Mouse (Mus musculus): ENCODE results near the gene Mpzl2. TPM values are rescaled to one million over a fixed set of nuclear protein-coding genes. Genes with fewer than 3 reads are reported as not detected.
A peak's percentile ranks its signal among the peaks of the same experiment; 100 is the strongest.

The Mpzl2 gene
- polyA plus RNA-seq (2015; fragmentation: Nextera tagmentation; extraction: Ambion mirVana), result 1.3 and 1.5 TPM in 2 replicates

- H3K27ac ChIP-seq (replicated peaks), result no peak within 1 kb of the TSS
- no peak for ATAC-seq (ENCODE audit: extremely low read depth, insufficient number of reproducible peaks, low FRiP score, low TSS enrichment)
- H3K9me3 ChIP-seq, result no peaks in the 10 kb centered on the region
- H3K4me2 ChIP-seq, result no peak within 1 kb of the TSS
- H3K36me3 ChIP-seq, result no peaks in the 10 kb centered on the region
- peaks cover 92% of the 10 kb centered on the region for H3K27me3 ChIP-seq (replicated peaks)
- peak within 1 kb of the TSS; percentile 1; the same call in 1 of the 2 replicates for H3K4me3 ChIP-seq
- H3K4me1 ChIP-seq, result peaks cover 22% of the 10 kb centered on the region
- no peak within 1 kb of the TSS for H3K9ac ChIP-seq
- 54% methylated on average over 5 of the region's 5 CpGs for WGBS
These were observed at the start of gene Mpzl2 for GRCm38 (mm10) chr9:45039499-45039898. TSS of gene Mpzl2 (plus strand) at chr9:45039799.

GRCm38 (mm10) chr9:44991821-44992220 lies 47.8 kb upstream of the Mpzl2 start:
- no peak for ATAC-seq (ENCODE audit: extremely low read depth, insufficient number of reproducible peaks, low FRiP score, low TSS enrichment)
- 66% methylated on average over 2 of the region's 2 CpGs for WGBS
- Histone ChIP-seq H3K4me2 (no peak overlapping the region), H3K27me3 (replicated peaks) (peaks cover 3% of the 10 kb centered on the region; the same call in 1 of the 2 replicates), H3K4me1 (no peaks in the 10 kb centered on the region), H3K27ac (replicated peaks) (no peak overlapping the region), H3K36me3 (no peaks in the 10 kb centered on the region), H3K9me3 (no peaks in the 10 kb centered on the region), H3K9ac (no peak overlapping the region), H3K4me3 (no peak overlapping the region)

- Histone ChIP-seq H3K9me3 (no peaks in the 10 kb centered on the region), H3K27me3 (replicated peaks) (peaks cover 3% of the 10 kb centered on the region; the same call in 1 of the 2 replicates), H3K4me3 (no peak overlapping the region), H3K9ac (no peak overlapping the region), H3K4me1 (no peaks in the 10 kb centered on the region), H3K27ac (replicated peaks) (no peak overlapping the region), H3K36me3 (no peaks in the 10 kb centered on the region), H3K4me2 (no peak overlapping the region)
- no peak for ATAC-seq (ENCODE audit: extremely low read depth, insufficient number of reproducible peaks, low FRiP score, low TSS enrichment)
These were observed 47.3 kb upstream of the Mpzl2 start for GRCm38 (mm10) chr9:44992271-44992670.

- no peaks in the 10 kb centered on the region for H3K4me1 ChIP-seq
- ATAC-seq (ENCODE audit: extremely low read depth, insufficient number of reproducible peaks, low FRiP score, low TSS enrichment), result no peak
- no peak overlapping the region for H3K4me2 ChIP-seq
- H3K27me3 ChIP-seq (replicated peaks), result peaks cover 6% of the 10 kb centered on the region
- no peak overlapping the region for H3K4me3 ChIP-seq
- H3K27ac ChIP-seq (replicated peaks), result no peak overlapping the region
- WGBS, result 69% methylated on average over 2 of the region's 2 CpGs
- H3K9ac ChIP-seq, result no peak overlapping the region
- H3K36me3 ChIP-seq, result no peaks in the 10 kb centered on the region
- H3K9me3 ChIP-seq, result no peaks in the 10 kb centered on the region
These were observed 46.3 kb upstream of the Mpzl2 start for GRCm38 (mm10) chr9:44993268-44993667.

GRCm38 (mm10) chr9:44994962-44995361 lies 44.6 kb upstream of the Mpzl2 start:
- no peaks in the 10 kb centered on the region for H3K9me3 ChIP-seq
- no peaks in the 10 kb centered on the region for H3K36me3 ChIP-seq
- no peak overlapping the region for H3K9ac ChIP-seq
- 50% methylated on average over 4 of the region's 4 CpGs for WGBS
- H3K27ac ChIP-seq (replicated peaks), result no peak overlapping the region
- H3K4me3 ChIP-seq, result no peak overlapping the region
- H3K27me3 ChIP-seq (replicated peaks), result peaks cover 19% of the 10 kb centered on the region
- H3K4me1 ChIP-seq, result no peaks in the 10 kb centered on the region
- H3K4me2 ChIP-seq, result no peak overlapping the region
- no peak for ATAC-seq (ENCODE audit: extremely low read depth, insufficient number of reproducible peaks, low FRiP score, low TSS enrichment)

- Histone ChIP-seq H3K27ac (replicated peaks) (no peak overlapping the region), H3K9ac (no peak overlapping the region), H3K9me3 (no peaks in the 10 kb centered on the region), H3K4me1 (no peaks in the 10 kb centered on the region), H3K27me3 (replicated peaks) (peaks cover 21% of the 10 kb centered on the region), H3K36me3 (no peaks in the 10 kb centered on the region), H3K4me3 (no peak overlapping the region), H3K4me2 (no peak overlapping the region)
- ATAC-seq (ENCODE audit: extremely low read depth, insufficient number of reproducible peaks, low FRiP score, low TSS enrichment), result no peak
- 91% methylated on average over 7 of the region's 7 CpGs for WGBS
These were observed 43.0 kb upstream of the Mpzl2 start for GRCm38 (mm10) chr9:44996590-44996989.

GRCm38 (mm10) chr9:44998138-44998537 lies 41.5 kb upstream of the Mpzl2 start:
- Histone ChIP-seq H3K4me2 (no peak overlapping the region), H3K36me3 (no peaks in the 10 kb centered on the region), H3K27me3 (replicated peaks) (peaks cover 29% of the 10 kb centered on the region), H3K4me1 (no peaks in the 10 kb centered on the region), H3K9ac (no peak overlapping the region), H3K27ac (replicated peaks) (no peak overlapping the region), H3K9me3 (no peaks in the 10 kb centered on the region), H3K4me3 (no peak overlapping the region)
- ATAC-seq (ENCODE audit: extremely low read depth, insufficient number of reproducible peaks, low FRiP score, low TSS enrichment), result no peak
- WGBS, result 67% methylated on average over 11 of the region's 11 CpGs

GRCm38 (mm10) chr9:44999171-44999570 lies 40.4 kb upstream of the Mpzl2 start:
- no peak overlapping the region for H3K4me3 ChIP-seq
- no peaks in the 10 kb centered on the region for H3K9me3 ChIP-seq
- peaks cover 32% of the 10 kb centered on the region for H3K27me3 ChIP-seq (replicated peaks)
- no peak for ATAC-seq (ENCODE audit: extremely low read depth, insufficient number of reproducible peaks, low FRiP score, low TSS enrichment)
- H3K4me2 ChIP-seq, result no peak overlapping the region
- WGBS, result 43% methylated on average over 6 of the region's 6 CpGs
- no peak overlapping the region for H3K9ac ChIP-seq
- H3K4me1 ChIP-seq, result no peaks in the 10 kb centered on the region
- no peak overlapping the region for H3K27ac ChIP-seq (replicated peaks)
- no peaks in the 10 kb centered on the region for H3K36me3 ChIP-seq

GRCm38 (mm10) chr9:44999776-45000175 lies 39.8 kb upstream of the Mpzl2 start:
- H3K9me3 ChIP-seq, result no peaks in the 10 kb centered on the region
- H3K4me1 ChIP-seq, result no peaks in the 10 kb centered on the region
- H3K27ac ChIP-seq (replicated peaks), result no peak overlapping the region
- H3K27me3 ChIP-seq (replicated peaks), result peaks cover 34% of the 10 kb centered on the region
- 68% methylated on average over 5 of the region's 5 CpGs for WGBS
- H3K4me3 ChIP-seq, result no peak overlapping the region
- H3K36me3 ChIP-seq, result no peaks in the 10 kb centered on the region
- ATAC-seq (ENCODE audit: extremely low read depth, insufficient number of reproducible peaks, low FRiP score, low TSS enrichment), result no peak
- H3K9ac ChIP-seq, result no peak overlapping the region
- H3K4me2 ChIP-seq, result no peak overlapping the region

- no peak overlapping the region for H3K4me2 ChIP-seq
- H3K9ac ChIP-seq, result no peak overlapping the region
- H3K27ac ChIP-seq (replicated peaks), result no peak overlapping the region
- peaks cover 37% of the 10 kb centered on the region for H3K27me3 ChIP-seq (replicated peaks)
- ATAC-seq (ENCODE audit: extremely low read depth, insufficient number of reproducible peaks, low FRiP score, low TSS enrichment), result no peak
- no peak overlapping the region for H3K4me3 ChIP-seq
- H3K36me3 ChIP-seq, result no peaks in the 10 kb centered on the region
- WGBS, result 19% methylated on average over 3 of the region's 3 CpGs
- H3K9me3 ChIP-seq, result no peaks in the 10 kb centered on the region
- H3K4me1 ChIP-seq, result no peaks in the 10 kb centered on the region
These were observed 39.4 kb upstream of the Mpzl2 start for GRCm38 (mm10) chr9:45000249-45000648.

- 61% methylated on average over 12 of the region's 12 CpGs for WGBS
- Histone ChIP-seq H3K9me3 (no peaks in the 10 kb centered on the region), H3K4me2 (no peak overlapping the region), H3K27me3 (replicated peaks) (peaks cover 52% of the 10 kb centered on the region), H3K4me3 (no peak overlapping the region), H3K4me1 (no peaks in the 10 kb centered on the region), H3K27ac (replicated peaks) (no peak overlapping the region), H3K36me3 (no peaks in the 10 kb centered on the region), H3K9ac (no peak overlapping the region)
- no peak for ATAC-seq (ENCODE audit: extremely low read depth, insufficient number of reproducible peaks, low FRiP score, low TSS enrichment)
These were observed 32.2 kb upstream of the Mpzl2 start for GRCm38 (mm10) chr9:45007404-45007803.

GRCm38 (mm10) chr9:45008342-45008741 lies 31.3 kb upstream of the Mpzl2 start:
- H3K27me3 ChIP-seq (replicated peaks), result peaks cover 47% of the 10 kb centered on the region
- no peak overlapping the region for H3K9ac ChIP-seq
- H3K36me3 ChIP-seq, result no peaks in the 10 kb centered on the region
- no peak overlapping the region for H3K4me2 ChIP-seq
- no peak for ATAC-seq (ENCODE audit: extremely low read depth, insufficient number of reproducible peaks, low FRiP score, low TSS enrichment)
- WGBS, result 79% methylated on average over 4 of the region's 4 CpGs
- no peaks in the 10 kb centered on the region for H3K4me1 ChIP-seq
- H3K9me3 ChIP-seq, result no peaks in the 10 kb centered on the region
- H3K27ac ChIP-seq (replicated peaks), result no peak overlapping the region
- H3K4me3 ChIP-seq, result no peak overlapping the region

Measured in heart, embryonic 13.5 days (tissue).